Mouse (Mus musculus) stomach, embryonic 14.5 days (tissue): Measurements from ENCODE around the gene B3gnt6. TPM values are rescaled to one million over a fixed set of nuclear protein-coding genes. Genes with fewer than 3 reads are reported as not detected.

Source experiments
- ATAC-seq: fragments of 200-750 bp; cut with Nextera tagmentation; 2 replicates; pipeline ENCODE4 v1.8.0; 2017; ENCODE audit warnings: low read depth, moderate TSS enrichment; ENCODE audit not compliant: insufficient number of reproducible peaks, insufficient read depth, low FRiP score
- H3K27ac ChIP-seq: fragments of 300-500 bp; sonication (generic); 2 replicates; pipeline ENCODE4 v1.5.1; 2014; ENCODE audit warnings: mild to moderate bottlenecking, low read length, moderate library complexity, mixed read lengths
- H3K27me3 ChIP-seq: fragments of 300-500 bp; sonication (generic); 2 replicates; pipeline ENCODE4 v1.6.1; 2014; ENCODE audit warnings: low read length, control low read depth, mixed read lengths; ENCODE audit not compliant: control insufficient read depth, insufficient read depth
- H3K36me3 ChIP-seq: fragments of 300-500 bp; sonication (generic); 2 replicates; pipeline ENCODE4 v1.6.1; 2014; ENCODE audit warnings: mild to moderate bottlenecking, control low read depth, low read length, moderate library complexity, mixed read lengths; ENCODE audit not compliant: control insufficient read depth, insufficient read depth
- H3K4me1 ChIP-seq: fragments of 300-500 bp; sonication (generic); 2 replicates; pipeline ENCODE4 v1.6.1; 2014; ENCODE audit warnings: low read length, control low read depth, mixed read lengths; ENCODE audit not compliant: control insufficient read depth, insufficient read depth
- H3K4me2 ChIP-seq: fragments of 300-500 bp; sonication (generic); replicated peaks from 2 replicates; pipeline ENCODE4 v1.6.1; 2014; ENCODE audit warnings: low read depth, low read length, control low read depth
- H3K4me3 ChIP-seq: fragments of 300-500 bp; sonication (generic); 2 replicates; pipeline ENCODE4 v1.5.1; 2014; ENCODE audit warnings: low read depth, low read length, control low read depth
- H3K9ac ChIP-seq: fragments of 300-500 bp; sonication (generic); replicated peaks from 2 replicates; pipeline ENCODE4 v1.6.1; 2014; ENCODE audit warnings: low read depth, mild to moderate bottlenecking, control low read depth, low read length, moderate library complexity, mixed read lengths
- H3K9me3 ChIP-seq: fragments of 300-500 bp; sonication (generic); 2 replicates; pipeline ENCODE4 v1.6.1; 2016; ENCODE audit warnings: low read depth, low read length, control low read depth; ENCODE audit not compliant: control insufficient read depth
- WGBS: fragments of 180-500 bp; shearing (Covaris S2); extraction: QIAGEN DNeasy Blood & Tissue Kit; methylation state at CpG from one replicate; pipeline ENCODE4 v1.1.7; 2014; 5-methylcytosine and 5-hydroxymethylcytosine counted together
- polyA plus RNA-seq: library from polyadenylated mRNA; unstranded; fragments of >200 nt; fragmentation: Nextera tagmentation; extraction: Ambion mirVana; gene quantifications from 2 replicates; pipeline ENCODE4 v1.2.1, GENCODE M21; 2014

The B3gnt6 gene
- 0.10 TPM in 1 of 2 replicates, not detected in the other for polyA plus RNA-seq

DNA sequence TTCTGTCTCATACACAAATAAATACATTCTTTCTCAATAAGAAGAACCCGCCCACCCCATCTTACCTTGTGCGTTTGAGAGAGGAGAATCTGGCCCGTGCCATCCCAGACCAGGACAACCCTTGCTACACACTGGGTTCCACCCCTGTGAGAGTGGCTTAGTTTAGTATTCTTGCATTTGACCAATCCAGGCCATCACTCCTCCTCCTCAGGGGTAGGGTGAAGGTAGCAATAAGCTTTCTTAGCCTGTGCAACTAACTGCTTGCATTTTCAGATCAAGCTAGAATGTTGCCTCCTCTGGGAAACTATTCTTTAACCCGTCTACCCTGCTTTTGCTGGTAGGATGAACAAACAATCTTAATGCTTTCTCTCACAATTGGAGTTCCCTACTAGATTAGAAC, at the start of gene B3gnt6:
TSS of gene B3gnt6 (minus strand) at position 101 of the 400 bp plus-strand sequence.
- no peak within 1 kb of the TSS for H3K4me3 ChIP-seq
- ATAC-seq, result no peak
- no peaks in the 10 kb centered on the region for H3K36me3 ChIP-seq
- H3K27me3 ChIP-seq, result peaks cover 6% of the 10 kb centered on the region
- H3K4me1 ChIP-seq, result peaks cover under 1% of the 10 kb centered on the region; the same call in 1 of the 2 replicates
- H3K9me3 ChIP-seq, result no peaks in the 10 kb centered on the region
- WGBS, result 78% methylated on average over 4 of the region's 4 CpGs
- H3K9ac ChIP-seq, result no peak within 1 kb of the TSS
- H3K27ac ChIP-seq, result no peak within 1 kb of the TSS
- no peak within 1 kb of the TSS for H3K4me2 ChIP-seq

- Histone ChIP-seq H3K27ac (no peak overlapping the region), H3K4me2 (no peak overlapping the region), H3K36me3 (no peaks in the 10 kb centered on the region), H3K27me3 (no peaks in the 10 kb centered on the region), H3K9ac (no peak overlapping the region), H3K4me3 (no peak overlapping the region), H3K9me3 (no peaks in the 10 kb centered on the region), H3K4me1 (no peaks in the 10 kb centered on the region)
- 80% methylated on average over 3 of the region's 3 CpGs for WGBS
- ATAC-seq, result no peak
These were observed 37.5 kb upstream of the B3gnt6 start for GRCm38 (mm10) chr7:98236686-98237359.

GRCm38 (mm10) chr7:98223796-98224195, 24.5 kb upstream of the B3gnt6 start:
- Histone ChIP-seq H3K4me3 (no peak overlapping the region), H3K9me3 (no peaks in the 10 kb centered on the region), H3K4me2 (no peak overlapping the region), H3K4me1 (no peaks in the 10 kb centered on the region), H3K9ac (no peak overlapping the region), H3K27ac (no peak overlapping the region), H3K27me3 (no peaks in the 10 kb centered on the region), H3K36me3 (no peaks in the 10 kb centered on the region)
- WGBS, result 90% methylated on average over 4 of the region's 4 CpGs
- no peak for ATAC-seq

- Histone ChIP-seq H3K4me1 (no peaks in the 10 kb centered on the region), H3K4me3 (no peak overlapping the region), H3K4me2 (no peak overlapping the region), H3K9ac (no peak overlapping the region), H3K36me3 (no peaks in the 10 kb centered on the region), H3K9me3 (no peaks in the 10 kb centered on the region), H3K27ac (no peak overlapping the region), H3K27me3 (no peaks in the 10 kb centered on the region)
- no peak for ATAC-seq
These were observed 17.4 kb upstream of the B3gnt6 start for GRCm38 (mm10) chr7:98216713-98217112.

- Histone ChIP-seq H3K36me3 (no peaks in the 10 kb centered on the region), H3K4me3 (no peak overlapping the region), H3K27me3 (no peaks in the 10 kb centered on the region), H3K9ac (no peak overlapping the region), H3K27ac (no peak overlapping the region), H3K9me3 (no peaks in the 10 kb centered on the region), H3K4me2 (no peak overlapping the region), H3K4me1 (no peaks in the 10 kb centered on the region; the same call in 1 of the 2 replicates)
- no peak for ATAC-seq
- WGBS, result 77% methylated on average over 4 of the region's 4 CpGs
These were observed 3.7 kb upstream of the B3gnt6 start for GRCm38 (mm10) chr7:98202946-98203345.

DNA sequence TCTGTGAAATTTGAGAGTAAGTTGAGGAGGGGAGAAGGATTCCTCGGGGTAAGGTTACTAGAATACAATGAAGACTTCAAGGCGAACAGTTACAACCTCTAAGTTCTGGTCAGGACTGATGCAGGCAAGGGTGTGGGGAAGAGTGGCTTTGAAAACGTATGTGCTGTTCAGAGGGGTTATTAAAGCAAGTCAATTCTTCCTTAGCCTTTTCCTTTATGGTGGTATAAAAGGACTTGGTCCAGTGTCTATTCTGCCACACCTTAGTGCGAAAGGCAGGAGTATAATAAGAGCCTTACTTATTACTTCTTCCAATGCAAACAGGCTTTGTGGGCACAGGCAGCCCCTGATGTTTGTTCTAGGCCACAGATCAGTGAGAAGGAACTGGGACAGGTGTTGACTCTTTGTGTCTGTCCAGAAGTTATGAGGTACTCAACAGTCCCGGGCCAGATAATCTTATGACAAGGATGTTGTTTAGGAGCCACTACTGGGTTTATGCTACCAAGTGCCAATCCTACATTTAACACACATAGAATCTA, 2.3 kb upstream of the B3gnt6 start:
- ATAC-seq, result no peak
- 65% methylated on average over 5 of the region's 5 CpGs for WGBS
- Histone ChIP-seq H3K27me3 (no peaks in the 10 kb centered on the region), H3K4me3 (no peak overlapping the region), H3K9ac (no peak overlapping the region), H3K36me3 (no peaks in the 10 kb centered on the region), H3K27ac (no peak overlapping the region), H3K4me1 (no peaks in the 10 kb centered on the region; the same call in 1 of the 2 replicates), H3K4me2 (no peak overlapping the region), H3K9me3 (no peaks in the 10 kb centered on the region)

DNA sequence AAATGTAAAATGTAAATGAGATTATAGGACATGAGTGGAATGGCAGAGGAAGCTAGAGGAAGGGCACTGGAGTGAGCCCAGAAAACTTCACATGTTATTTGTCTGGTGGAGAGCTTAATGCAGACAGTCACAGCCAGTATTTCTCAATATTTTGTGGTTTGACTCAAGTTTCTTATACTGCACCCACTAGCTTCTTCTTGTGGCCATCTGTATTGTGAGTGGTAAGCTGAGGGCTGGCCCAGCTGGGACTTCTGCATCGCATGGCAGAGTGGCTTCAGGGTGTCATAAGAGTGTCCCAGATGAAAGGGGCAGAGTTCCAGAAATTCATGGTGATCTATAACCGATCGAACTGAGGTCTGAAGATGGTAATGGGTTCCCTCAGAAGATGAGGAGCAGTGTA, 1.1 kb upstream of the B3gnt6 start:
- H3K27ac ChIP-seq, result no peak overlapping the region
- no peaks in the 10 kb centered on the region for H3K9me3 ChIP-seq
- no peaks in the 10 kb centered on the region for H3K36me3 ChIP-seq
- H3K4me3 ChIP-seq, result no peak overlapping the region
- H3K4me2 ChIP-seq, result no peak overlapping the region
- H3K4me1 ChIP-seq, result no peaks in the 10 kb centered on the region; the same call in 1 of the 2 replicates
- no peak for ATAC-seq
- no peak overlapping the region for H3K9ac ChIP-seq
- no peaks in the 10 kb centered on the region for H3K27me3 ChIP-seq
- WGBS, result 82% methylated on average over 3 of the region's 3 CpGs

DNA sequence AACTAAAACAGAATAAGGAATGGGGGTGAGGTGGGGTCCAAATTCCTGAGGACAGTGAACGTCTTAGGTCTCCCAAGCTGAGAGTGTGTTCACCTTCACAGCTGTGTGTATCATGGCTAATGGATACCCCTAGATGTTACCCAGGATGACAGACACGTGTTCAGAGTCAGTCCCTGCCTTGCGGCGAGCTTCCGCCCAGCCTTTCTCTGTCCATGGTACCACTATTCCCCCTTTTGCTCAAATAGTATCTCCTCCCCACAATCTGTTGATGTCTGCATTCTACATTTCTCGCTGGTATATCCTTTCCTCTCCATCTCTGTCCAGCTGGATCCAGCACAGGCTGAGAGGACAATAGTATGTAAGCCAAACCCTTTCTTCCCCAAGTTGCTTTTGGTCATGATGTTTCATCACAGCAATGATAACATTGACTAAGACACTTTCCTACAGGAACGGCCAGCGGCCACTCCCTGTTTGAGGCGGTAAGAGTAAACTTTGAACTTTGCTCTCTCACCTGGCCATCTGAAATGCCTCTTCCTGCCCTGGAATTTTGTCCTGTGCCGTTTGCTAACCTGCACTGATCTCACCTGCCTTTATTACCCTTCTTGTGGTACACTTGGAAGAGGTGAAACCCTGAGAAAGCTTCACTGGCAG, 4.0 kb downstream of the B3gnt6 start:
- ATAC-seq, result no peak
- Histone ChIP-seq H3K9ac (no peak overlapping the region), H3K27me3 (peaks cover 25% of the 10 kb centered on the region)

More for the DNA sequence above, 4.0 kb downstream of the B3gnt6 start:
- no peak overlapping the region for H3K4me3 ChIP-seq
- H3K4me2 ChIP-seq, result no peak overlapping the region
- 26% methylated on average over 10 of the region's 10 CpGs for WGBS
- H3K9me3 ChIP-seq, result no peaks in the 10 kb centered on the region
- peaks cover 8% of the 10 kb centered on the region; the same call in 1 of the 2 replicates for H3K4me1 ChIP-seq
- H3K36me3 ChIP-seq, result no peaks in the 10 kb centered on the region
- no peak overlapping the region for H3K27ac ChIP-seq
